Mouse (Mus musculus) ES-Bruce4 (cell line): ENCODE data around the gene Armc6.

Source experiments
- CTCF ChIP-seq: IDR thresholded peaks from one replicate; pipeline ENCODE4 v1.8.1; 2011; ENCODE audit warnings: low read depth, low read length
- EP300 ChIP-seq: IDR thresholded peaks from 2 replicates; pipeline ENCODE4 v1.6.1; 2011; ENCODE audit warnings: low read depth, low read length; ENCODE audit not compliant: insufficient read depth

GRCm38 (mm10) chr8:70212112-70213055 is 21.9 kb downstream of the Armc6 start, which contains the start of gene Slc25a42:
- TF ChIP-seq CTCF = no peak
- TF ChIP-seq EP300 = no peak
